Mouse (Mus musculus) MEL (cell line): ENCODE data around the gene Omp. TPM values are rescaled to one million over a fixed set of nuclear protein-coding genes. Genes with fewer than 3 reads are reported as not detected.

Source experiments
- DNase-seq: peaks from one replicate; pipeline ENCODE4 v3.0.0; 2011; ENCODE audit warnings: low read depth, low spot score
- H3K27ac ChIP-seq: 2 replicates; pipeline ENCODE4 v1.5.1; 2012; ENCODE audit warnings: low read depth, mild to moderate bottlenecking, control low read depth, low read length, moderate library complexity; ENCODE audit not compliant: control insufficient read depth
- H3K27me3 ChIP-seq, 2 experiments: fragments of 150-350 bp in 1 of 2; sonication (generic) in 1 of 2; 2 replicates each; pipeline ENCODE4 v1.6.1; 2012; ENCODE audit warnings: low read length in 2 of 2, mild to moderate bottlenecking in 2 of 2, improper control_type of control experiment in 1 of 2, moderate library complexity in 1 of 2; ENCODE audit not compliant: insufficient read depth in 2 of 2, control insufficient read depth in 1 of 2
- H3K36me3 ChIP-seq, 2 experiments: 2 replicates each; pipeline ENCODE4 v1.6.1; 2012 to 2014; ENCODE audit warnings: low read length in 2 of 2, improper control_type of control experiment in 1 of 2, inconsistent platforms in 1 of 2, mild to moderate bottlenecking in 1 of 2; ENCODE audit not compliant: insufficient read depth in 2 of 2, control insufficient read depth in 1 of 2
- H3K4me1 ChIP-seq, 2 experiments: fragments of 150-350 bp in 1 of 2; sonication (generic) in 1 of 2; 2 replicates each; pipeline ENCODE4 v1.6.1; 2012; ENCODE audit warnings: low read length in 2 of 2, improper control_type of control experiment in 1 of 2, mild to moderate bottlenecking in 1 of 2; ENCODE audit not compliant: insufficient read depth in 2 of 2, control insufficient read depth in 1 of 2
- H3K4me3 ChIP-seq, 2 experiments: fragments of 150-350 bp in 1 of 2; sonication (generic) in 1 of 2; 2 replicates each; pipeline ENCODE4 v1.5.1; 2012; ENCODE audit warnings: low read depth in 2 of 2, low read length in 2 of 2, mild to moderate bottlenecking in 2 of 2, moderate library complexity in 2 of 2, control low read depth in 1 of 2, improper control_type of control experiment in 1 of 2; ENCODE audit not compliant: control insufficient read depth in 1 of 2, insufficient read depth in 1 of 2
- H3K79me2 ChIP-seq: 2 replicates; pipeline ENCODE4 v1.6.1; 2012; ENCODE audit warnings: mild to moderate bottlenecking, low read length, moderate library complexity; ENCODE audit not compliant: control insufficient read depth, poor library complexity, insufficient read depth
- H3K9ac ChIP-seq: 2 replicates; pipeline ENCODE4 v1.6.1; 2012; ENCODE audit warnings: low read depth, mild to moderate bottlenecking, control low read depth, low read length, moderate library complexity; ENCODE audit not compliant: control insufficient read depth, poor library complexity, severe bottlenecking
- H3K9me3 ChIP-seq: fragments of 150-350 bp; sonication (generic); replicated peaks from 2 replicates; pipeline ENCODE4 v1.6.1; 2012; ENCODE audit warnings: mild to moderate bottlenecking, low read length, improper control_type of control experiment, moderate library complexity; ENCODE audit not compliant: insufficient read depth
- CHD2 ChIP-seq: IDR thresholded peaks from 2 replicates; pipeline ENCODE4 v1.6.1; 2011; ENCODE audit warnings: low read length, improper control_type of control experiment
- CTCF ChIP-seq, 3 experiments: IDR thresholded peaks in 2 of 3; conservative IDR thresholded peaks in 1 of 3; 2 replicates each; pipeline ENCODE4 v1.5.1; 2011 to 2012; ENCODE audit warnings: low read length in 3 of 3, low read depth in 2 of 3, mild to moderate bottlenecking in 2 of 3, improper control_type of control experiment in 1 of 3, inconsistent platforms in 1 of 3, mixed read lengths in 1 of 3, moderate library complexity in 1 of 3; ENCODE audit not compliant: control insufficient read depth in 1 of 3, insufficient read depth in 1 of 3, poor library complexity in 1 of 3, severe bottlenecking in 1 of 3
- E2F4 ChIP-seq: IDR thresholded peaks from 2 replicates; pipeline ENCODE4 v1.6.1; 2011; ENCODE audit warnings: low read depth, low read length, improper control_type of control experiment, borderline replicate concordance
- EP300 ChIP-seq, 2 experiments: IDR thresholded peaks; 2 replicates each; pipeline ENCODE4 v1.6.1; 2011; ENCODE audit warnings: improper control_type of control experiment in 2 of 2, low read length in 2 of 2, low read depth in 1 of 2, mild to moderate bottlenecking in 1 of 2
- GABPA ChIP-seq: IDR thresholded peaks from 2 replicates; pipeline ENCODE4 v1.6.1; 2012; ENCODE audit warnings: low read depth, mild to moderate bottlenecking, inconsistent platforms, low read length, improper control_type of control experiment, moderate library complexity
- GATA1 ChIP-seq: IDR thresholded peaks from 2 replicates; pipeline ENCODE4 v1.6.1; 2011; ENCODE audit warnings: low read depth, low read length, improper control_type of control experiment
- HCFC1 ChIP-seq: IDR thresholded peaks from 2 replicates; pipeline ENCODE4 v1.6.1; 2012; ENCODE audit warnings: low read depth, mild to moderate bottlenecking, inconsistent platforms, low read length, improper control_type of control experiment, moderate library complexity
- JUND ChIP-seq: IDR thresholded peaks from 2 replicates; pipeline ENCODE4 v1.6.1; 2011; ENCODE audit warnings: low read depth, mild to moderate bottlenecking, improper control_type of control experiment, low read length
- MAX ChIP-seq: IDR thresholded peaks from 2 replicates; pipeline ENCODE4 v1.6.1; 2011; ENCODE audit warnings: low read length, improper control_type of control experiment
- MAZ ChIP-seq: IDR thresholded peaks from 2 replicates; pipeline ENCODE4 v1.6.1; 2012; ENCODE audit warnings: low read depth, mild to moderate bottlenecking, inconsistent platforms, low read length, improper control_type of control experiment
- MEF2A ChIP-seq: IDR thresholded peaks from 2 replicates; pipeline ENCODE4 v1.6.1; 2014; ENCODE audit warnings: low read depth, mild to moderate bottlenecking, inconsistent platforms, low read length, improper control_type of control experiment; ENCODE audit not compliant: poor library complexity, insufficient replicate concordance, severe bottlenecking; ENCODE audit errors: extremely low read depth
- NELFE ChIP-seq: IDR thresholded peaks from 2 replicates; pipeline ENCODE4 v1.6.1; 2011; ENCODE audit warnings: low read depth, low read length, improper control_type of control experiment
- NRF1 ChIP-seq: IDR thresholded peaks from 2 replicates; pipeline ENCODE4 v1.6.1; 2014; ENCODE audit warnings: low read depth, mild to moderate bottlenecking, inconsistent platforms, low read length, improper control_type of control experiment, moderate library complexity; ENCODE audit not compliant: poor library complexity, insufficient read depth, severe bottlenecking
- POLR2AphosphoS2 ChIP-seq: IDR thresholded peaks from 2 replicates; pipeline ENCODE4 v1.6.1; 2011; ENCODE audit warnings: low read length, improper control_type of control experiment
- SIN3A ChIP-seq: IDR thresholded peaks from 2 replicates; pipeline ENCODE4 v1.6.1; 2012; ENCODE audit warnings: low read length, improper control_type of control experiment, inconsistent platforms
- SMC3 ChIP-seq: IDR thresholded peaks from 2 replicates; pipeline ENCODE4 v1.6.1; 2011; ENCODE audit warnings: low read depth, low read length, improper control_type of control experiment
- TBP ChIP-seq: IDR thresholded peaks from 2 replicates; pipeline ENCODE4 v1.8.0; 2011; ENCODE audit warnings: low read depth, low read length, improper control_type of control experiment
- TCF12 ChIP-seq: IDR thresholded peaks from 2 replicates; pipeline ENCODE4 v1.6.1; 2014; ENCODE audit warnings: low read depth, mild to moderate bottlenecking, inconsistent platforms, low read length, improper control_type of control experiment, moderate library complexity
- UBTF ChIP-seq: IDR thresholded peaks from 2 replicates; pipeline ENCODE4 v1.6.1; 2012; ENCODE audit warnings: low read depth, mild to moderate bottlenecking, inconsistent platforms, low read length, improper control_type of control experiment, moderate library complexity, borderline replicate concordance; ENCODE audit not compliant: insufficient read depth
- USF2 ChIP-seq, 2 experiments: IDR thresholded peaks; 2 replicates each; pipeline ENCODE4 v1.6.1; 2011 to 2012; ENCODE audit warnings: improper control_type of control experiment in 2 of 2, low read length in 2 of 2, borderline replicate concordance in 1 of 2, inconsistent platforms in 1 of 2, low read depth in 1 of 2, mild to moderate bottlenecking in 1 of 2; ENCODE audit not compliant: insufficient read depth in 1 of 2
- ZNF384 ChIP-seq: IDR thresholded peaks from 2 replicates; pipeline ENCODE4 v1.6.1; 2012; ENCODE audit warnings: low read depth, mild to moderate bottlenecking, inconsistent platforms, low read length, improper control_type of control experiment
- polyA plus RNA-seq, 2 experiments: library from polyadenylated mRNA; stranded (reverse) in 1 of 2; unstranded in 1 of 2; fragments of >175 nt in 1 of 2; fragments of >200 nt in 1 of 2; gene quantifications; 2 replicates each; pipeline versions ENCODE4 v1.2.1 to v1.2.4; 2012; ENCODE audit warnings: low replicate concordance in 2 of 2, low read depth in 1 of 2; ENCODE audit not compliant: insufficient read length in 2 of 2, insufficient read depth in 1 of 2, missing spikeins in 1 of 2
- total RNA-seq: library from RNA; depleted of rRNA; stranded (reverse); fragments of 300-350 nt; gene quantifications from 2 replicates; pipeline ENCODE4 v1.2.3, GENCODE M21; 2012

The Omp gene
- total and polyA plus RNA-seq, 3 experiments: 0.07 to 0.08 TPM; not detected in 1

DNA sequence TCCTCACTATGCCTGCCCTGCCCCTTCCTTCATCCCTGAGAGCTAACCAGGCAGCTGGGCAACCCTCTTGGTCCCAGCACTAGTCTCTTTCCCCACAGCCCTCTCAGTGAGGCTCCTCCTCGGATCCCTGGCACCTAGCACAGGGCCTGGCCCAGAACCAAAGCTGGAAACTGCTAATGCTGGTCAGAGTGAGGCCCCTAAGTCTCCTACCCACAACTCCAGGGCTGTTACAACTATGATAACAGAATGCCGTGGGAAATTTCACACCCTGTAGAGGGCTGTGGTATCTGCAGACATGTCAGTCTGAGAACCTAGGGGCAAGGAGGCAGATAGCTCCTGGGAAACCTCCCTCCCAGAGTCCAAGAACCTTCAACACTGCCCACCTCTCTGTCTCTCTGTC, 4.7 kb downstream of the Omp start:
- Histone ChIP-seq H3K9me3 (no peaks in the 10 kb centered on the region), H3K4me1 (no peaks in the 10 kb centered on the region), H3K27ac (no peak overlapping the region), H3K27me3 (peaks cover 0 to 2% of the 10 kb centered on the region in 2 experiments; a peak in 2 of 4 replicates), H3K79me2 (no peaks in the 10 kb centered on the region), H3K36me3 (no peaks in the 10 kb centered on the region), H3K4me3 (no peak overlapping the region), H3K9ac (no peak overlapping the region)
- TF ChIP-seq E2F4 (no peak), MEF2A (no peak), SMC3 (no peak), TCF12 (no peak), JUND (no peak), NRF1 (no peak), TBP (no peak), ZNF384 (no peak), CTCF (IDR thresholded peaks at IDR 0.05 in 2 of 3, conservative IDR thresholded peaks at IDR 0.05 in 1 of 3; ENCODE audit: control insufficient read depth in 1 of 3, insufficient read depth in 1 of 3, low read depth in 2 of 3, low read length in 3 of 3, poor library complexity in 1 of 3, severe bottlenecking in 1 of 3) (no peak), POLR2AphosphoS2 (no peak), SIN3A (no peak), EP300 (IDR thresholded peaks at IDR 0.05; ENCODE audit: low read depth in 1 of 2, low read length in 2 of 2) (no peak), USF2 (IDR thresholded peaks at IDR 0.05; ENCODE audit: borderline replicate concordance in 1 of 2, insufficient read depth in 1 of 2, low read depth in 1 of 2, low read length in 2 of 2) (no peak), HCFC1 (no peak), MAX (no peak), NELFE (no peak), GABPA (no peak)
- DNase-seq: peak; percentile 14

- H3K27ac ChIP-seq: no peak overlapping the region
- TF ChIP-seq ZNF384 (no peak), CHD2 (no peak), GATA1 (no peak), MAZ (no peak), UBTF (no peak), POLR2AphosphoS2 (no peak)
- peaks cover 0 to 2% of the 10 kb centered on the region in 2 experiments; a peak in 2 of 4 replicates for H3K27me3 ChIP-seq
- DNase-seq: no peak
- no peak overlapping the region for H3K4me3 ChIP-seq
- no peak overlapping the region for H3K9ac ChIP-seq
- H3K79me2 ChIP-seq: no peaks in the 10 kb centered on the region
- H3K9me3 ChIP-seq: no peaks in the 10 kb centered on the region
- no peaks in the 10 kb centered on the region for H3K4me1 ChIP-seq
- no peaks in the 10 kb centered on the region for H3K36me3 ChIP-seq
Observed at GRCm38 (mm10) chr7:98139216-98139615, 6.1 kb downstream of the Omp start.
